Mouse (Mus musculus) thymus, adult 2 months (tissue): ENCODE measurements around the gene Kpna7.
"Not testable (repeated sequence)": the region's sequence is repeated elsewhere in the genome, so short reads cannot be mapped to it uniquely, and the experiment has no call there.

Experiments used
- CTCF ChIP-seq: fragments of 200-500 bp; IDR thresholded peaks from 2 replicates; pipeline ENCODE4 v1.5.1; 2012; ENCODE audit warnings: mild to moderate bottlenecking, control low read depth, low read length, moderate library complexity, borderline replicate concordance; ENCODE audit not compliant: control insufficient read depth, poor library complexity, insufficient read depth; ENCODE audit errors: extremely low read depth
- POLR2A ChIP-seq: fragments of 200-500 bp; IDR thresholded peaks from 2 replicates; pipeline ENCODE4 v1.6.1; 2012; ENCODE audit warnings: mild to moderate bottlenecking, low read length, control low read depth, moderate library complexity; ENCODE audit not compliant: control insufficient read depth, poor library complexity, insufficient read depth; ENCODE audit errors: extremely low read depth

GRCm38 (mm10) chr5:145054187-145054586 is 29.6 kb downstream of the Kpna7 start:
- not testable (repeated sequence) for TF ChIP-seq POLR2A, CTCF
